Mouse (Mus musculus) ES-Bruce4 (cell line): Measurements from ENCODE around the gene Slamf6.

Experiments
- CTCF ChIP-seq: IDR thresholded peaks from one replicate; pipeline ENCODE4 v1.8.1; 2011; ENCODE audit warnings: low read depth, low read length
- POLR2A ChIP-seq: IDR thresholded peaks from one replicate; pipeline ENCODE4 v1.8.1; 2011; ENCODE audit warnings: low read length; ENCODE audit not compliant: insufficient read depth

DNA sequence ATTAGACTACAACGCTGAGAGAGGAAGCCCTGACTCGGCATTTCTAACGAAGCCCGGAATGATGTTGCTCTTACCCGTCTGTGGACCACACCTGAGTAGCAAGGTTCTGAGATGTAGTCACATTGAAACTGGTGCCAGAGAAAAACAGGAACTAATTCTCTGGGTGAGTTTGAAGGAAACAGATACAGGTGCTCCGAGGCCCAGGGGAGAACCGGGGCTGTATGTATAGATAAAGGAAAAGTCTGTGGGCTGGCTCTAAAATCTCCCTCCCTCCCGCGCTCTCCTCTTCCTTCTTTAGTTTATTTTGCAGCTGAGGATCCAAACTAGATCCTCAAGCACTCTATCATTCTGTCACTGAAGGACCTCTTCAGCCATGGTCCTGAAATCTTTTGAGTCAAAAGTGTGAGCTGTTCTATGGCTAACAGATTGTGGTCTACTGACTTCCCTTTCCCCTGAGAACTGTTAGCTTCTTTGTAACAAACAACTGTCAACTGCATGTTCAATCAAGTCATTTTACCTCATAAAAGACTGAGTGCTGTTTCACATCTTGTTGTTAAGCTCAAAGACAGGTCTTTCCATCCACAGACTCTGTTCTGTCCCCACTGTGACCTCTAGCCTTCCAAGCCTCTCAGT lies 3.8 kb downstream of the Slamf6 start:
- TF ChIP-seq POLR2A (no peak), CTCF (no peak)
